Mouse (Mus musculus) cerebellum, adult (tissue): ENCODE results near the gene Cdk14.

ENCODE experiments used
- ATAC-seq: cut with Nextera tagmentation; 2 replicates; pipeline ENCODE4 v1.9.2; 2017; ENCODE audit warnings: mild to moderate bottlenecking, moderate library complexity, mixed read lengths; ENCODE audit not compliant: insufficient number of reproducible peaks, low FRiP score, low TSS enrichment

Cdk14 gene

DNA sequence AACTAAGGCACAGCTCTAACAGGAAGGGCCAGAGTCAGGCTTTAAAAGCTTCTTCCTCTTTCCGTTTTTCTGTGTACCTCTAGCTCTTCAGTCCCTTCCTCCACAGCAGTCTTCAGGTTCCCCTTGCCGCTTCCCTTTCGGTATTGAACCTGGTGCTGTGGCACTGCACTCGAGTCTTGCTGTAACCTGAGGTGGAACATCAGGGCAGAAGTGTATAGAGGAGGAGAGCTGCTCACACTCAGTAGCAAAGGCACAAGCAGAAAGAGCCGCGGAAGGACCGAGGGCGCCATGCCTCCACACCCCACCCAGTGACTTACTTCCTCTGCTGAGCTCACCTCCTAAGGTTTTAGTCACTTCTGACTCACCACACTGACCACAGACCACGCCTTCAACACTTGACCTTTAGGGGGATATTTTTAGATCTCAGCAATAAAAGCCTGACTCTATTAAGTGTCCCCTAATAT is at the start of gene Cdk14:
Cdk14 (minus strand) TSS at position 321 of the 464 bp plus-strand sequence.
- ATAC-seq, result no peak

DNA sequence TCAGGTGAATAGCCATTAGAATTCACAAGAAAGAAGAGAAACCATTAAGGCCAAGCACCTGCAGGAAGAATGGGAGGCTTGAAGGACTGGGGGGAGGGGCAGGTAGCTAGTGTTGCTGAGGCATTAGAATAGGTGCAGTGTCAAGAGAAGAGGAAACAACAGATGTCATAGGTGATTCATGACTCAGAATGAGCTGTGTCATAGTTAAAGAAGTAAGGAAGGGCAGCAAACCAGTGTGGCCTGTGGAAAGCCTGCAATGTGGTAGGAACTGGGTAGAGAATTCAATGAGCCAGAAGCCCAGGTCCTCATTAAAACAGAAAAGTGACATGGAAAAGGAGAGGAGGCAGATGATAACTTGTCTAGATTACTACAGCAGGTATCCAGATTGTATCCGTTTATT is 45.1 kb upstream of the Cdk14 start:
- ATAC-seq, result no peak

- no peak for ATAC-seq
Observed at GRCm38 (mm10) chr5:5431746-5432438, 11.8 kb upstream of the Cdk14 start.

DNA sequence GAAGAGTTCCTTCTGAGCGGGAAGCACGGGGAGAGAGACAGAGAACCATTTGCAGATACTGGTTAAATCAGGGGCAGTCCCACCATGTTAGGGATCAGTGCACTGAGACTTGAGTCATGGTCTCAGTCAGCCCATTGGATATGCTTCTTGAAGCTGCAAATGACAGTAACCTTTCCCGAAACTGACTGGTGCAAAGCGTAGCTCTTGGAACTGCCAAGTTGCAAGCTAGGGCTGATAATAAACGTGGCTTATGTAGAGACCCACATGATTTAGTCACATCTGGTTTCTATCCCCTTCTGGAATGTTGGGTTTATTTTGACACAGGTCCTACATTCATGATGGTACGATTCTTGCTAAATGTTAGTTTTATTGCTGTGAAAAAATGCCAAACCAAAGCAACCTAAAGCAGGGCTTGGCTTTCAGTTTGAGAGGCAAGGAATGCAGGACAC is 3.6 kb upstream of the Cdk14 start:
- no peak for ATAC-seq

- ATAC-seq, result no peak
Observed at GRCm38 (mm10) chr5:5423081-5423480, 3.0 kb upstream of the Cdk14 start.

GRCm38 (mm10) chr5:5421439-5421838 is 1.3 kb upstream of the Cdk14 start:
- no peak for ATAC-seq

DNA sequence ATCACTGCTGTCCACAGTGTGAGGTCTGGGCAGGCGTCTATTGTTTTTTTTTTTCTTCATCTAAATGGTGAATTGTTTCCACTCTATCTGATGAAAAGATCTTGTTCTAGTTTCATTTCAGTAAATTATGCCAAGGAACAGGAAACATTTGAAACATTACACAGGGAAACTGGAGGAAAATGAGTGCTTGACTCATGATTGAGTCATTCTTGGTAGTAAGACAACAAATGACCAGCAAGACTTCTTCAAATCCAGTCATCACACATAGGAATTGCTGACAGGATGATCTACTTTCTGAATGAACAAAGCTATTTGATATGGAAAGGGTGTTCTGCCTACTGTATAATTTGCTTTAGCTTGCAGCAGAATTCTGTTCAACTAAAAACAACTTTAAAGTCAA is 859 bp downstream of the Cdk14 start:
- ATAC-seq, result no peak

GRCm38 (mm10) chr5:5414835-5415234 is 5.3 kb downstream of the Cdk14 start:
- ATAC-seq, result no peak

GRCm38 (mm10) chr5:5411886-5412285 is 8.2 kb downstream of the Cdk14 start:
- ATAC-seq, result no peak

GRCm38 (mm10) chr5:5401986-5402385 is 18.1 kb downstream of the Cdk14 start:
- ATAC-seq, result no peak

DNA sequence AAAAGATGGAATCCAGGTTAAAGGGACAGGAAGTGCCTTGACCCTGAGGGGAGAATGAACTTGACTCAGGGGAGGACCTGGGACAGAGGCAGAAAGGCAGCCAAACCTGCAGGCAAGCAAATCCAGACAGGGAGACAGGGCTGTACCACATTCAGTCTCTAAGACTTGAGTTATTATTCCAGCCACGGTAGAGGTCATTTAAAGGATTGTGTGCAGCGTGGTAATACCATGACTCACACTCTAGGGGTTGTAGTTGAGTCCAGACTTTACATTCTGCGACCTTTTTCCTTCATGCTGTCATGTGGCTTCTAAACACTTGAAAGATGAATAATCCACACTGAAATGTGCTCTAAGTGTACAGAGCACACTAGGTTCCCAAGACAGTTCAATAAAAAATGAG is 27.3 kb downstream of the Cdk14 start:
- ATAC-seq, result no peak

DNA sequence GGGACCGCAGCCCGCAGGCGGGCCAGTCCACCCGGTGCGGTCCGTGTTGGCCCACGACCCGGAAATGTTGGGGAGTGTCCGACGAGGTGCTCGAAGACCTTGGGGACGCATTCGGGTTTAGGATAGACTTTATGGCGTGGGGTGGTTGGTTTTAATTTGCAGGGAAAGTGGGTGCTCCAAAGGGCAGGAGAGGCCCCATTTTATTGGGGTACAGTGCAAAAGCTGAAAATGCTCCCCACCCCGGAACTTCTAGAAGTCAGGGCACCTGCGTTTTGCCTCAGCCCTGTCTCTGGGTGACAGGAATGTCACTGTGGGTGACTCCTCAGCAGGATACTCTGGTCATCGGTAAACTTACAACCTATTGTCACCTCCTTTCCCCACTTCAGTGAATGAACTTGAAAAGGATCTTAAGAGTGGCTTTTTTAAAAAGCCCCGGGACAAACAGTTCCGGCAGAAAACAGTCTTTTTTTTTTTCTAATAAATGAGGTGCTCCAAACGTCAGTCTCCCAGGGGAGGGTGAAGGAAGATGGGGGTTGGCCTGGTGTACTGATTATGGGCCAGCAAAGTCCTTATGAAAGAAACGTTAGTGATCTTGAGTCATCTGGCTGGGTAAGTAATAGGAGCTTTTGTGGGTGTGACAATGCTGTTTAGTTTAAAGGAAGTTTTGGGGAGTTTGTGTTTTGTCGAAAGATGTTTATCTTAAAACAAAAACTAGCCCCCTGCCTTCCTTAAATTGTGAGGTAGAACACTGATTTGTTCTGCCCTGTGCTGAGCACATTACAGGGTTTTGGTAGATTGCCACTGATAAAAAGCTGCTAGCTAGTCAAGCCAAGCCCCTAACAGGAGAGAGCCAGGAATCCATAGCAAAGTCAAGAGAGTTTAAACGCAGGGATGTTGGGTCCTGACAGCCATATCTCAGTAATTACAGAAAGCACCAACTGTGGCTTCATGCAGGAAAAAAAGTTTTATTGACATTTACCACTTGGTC is 39.1 kb downstream of the Cdk14 start:
- no peak for ATAC-seq

- peak; percentile 86 for ATAC-seq
Observed at GRCm38 (mm10) chr5:5379870-5380730, 40.0 kb downstream of the Cdk14 start.

- ATAC-seq, result no peak
Observed at GRCm38 (mm10) chr5:5379501-5379869, 40.6 kb downstream of the Cdk14 start.

- no peak for ATAC-seq
Observed at GRCm38 (mm10) chr5:5374393-5374792, 45.7 kb downstream of the Cdk14 start.

GRCm38 (mm10) chr5:5373541-5373940 is 46.6 kb downstream of the Cdk14 start:
- no peak for ATAC-seq

DNA sequence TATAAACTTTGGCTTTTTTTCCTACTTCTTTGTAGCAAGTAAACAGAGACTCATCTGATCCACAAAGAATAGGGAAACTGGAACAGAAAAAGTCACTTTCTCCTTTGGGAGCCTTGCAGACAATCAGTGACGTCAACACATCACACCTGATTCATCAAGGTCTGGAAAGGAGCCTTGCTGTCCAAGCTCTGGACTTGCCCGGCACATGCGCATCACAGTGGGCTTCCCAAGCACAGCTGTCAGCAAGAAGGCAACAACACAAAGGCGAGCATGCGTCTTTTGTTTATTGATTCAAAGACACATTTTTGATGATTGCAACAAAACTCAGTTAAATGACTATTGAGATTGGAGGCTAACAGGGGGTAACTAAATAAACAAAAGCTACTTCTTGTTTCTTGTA is 47.2 kb downstream of the Cdk14 start:
- no peak for ATAC-seq

DNA sequence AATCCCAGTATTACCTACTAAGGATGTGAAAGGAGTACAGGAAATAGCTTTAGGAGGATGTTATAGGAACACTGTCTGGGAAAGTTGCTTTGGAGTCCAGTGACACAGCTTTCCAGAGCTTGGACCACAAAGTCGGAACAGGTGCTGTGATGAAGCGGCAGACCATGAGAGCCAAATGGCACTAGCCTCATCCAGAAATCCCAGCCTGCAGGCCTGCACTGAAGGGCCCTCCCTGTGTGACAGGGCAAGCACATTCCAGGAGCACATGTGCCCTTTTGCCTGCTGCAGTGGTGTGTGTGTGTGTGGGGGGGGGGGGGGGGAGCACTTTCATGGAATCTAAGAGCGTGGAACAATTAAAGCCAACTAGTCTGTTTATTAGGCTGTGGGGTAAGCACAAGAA is 47.8 kb downstream of the Cdk14 start:
- peak; percentile 53; the same call in 1 of the 2 replicates for ATAC-seq

DNA sequence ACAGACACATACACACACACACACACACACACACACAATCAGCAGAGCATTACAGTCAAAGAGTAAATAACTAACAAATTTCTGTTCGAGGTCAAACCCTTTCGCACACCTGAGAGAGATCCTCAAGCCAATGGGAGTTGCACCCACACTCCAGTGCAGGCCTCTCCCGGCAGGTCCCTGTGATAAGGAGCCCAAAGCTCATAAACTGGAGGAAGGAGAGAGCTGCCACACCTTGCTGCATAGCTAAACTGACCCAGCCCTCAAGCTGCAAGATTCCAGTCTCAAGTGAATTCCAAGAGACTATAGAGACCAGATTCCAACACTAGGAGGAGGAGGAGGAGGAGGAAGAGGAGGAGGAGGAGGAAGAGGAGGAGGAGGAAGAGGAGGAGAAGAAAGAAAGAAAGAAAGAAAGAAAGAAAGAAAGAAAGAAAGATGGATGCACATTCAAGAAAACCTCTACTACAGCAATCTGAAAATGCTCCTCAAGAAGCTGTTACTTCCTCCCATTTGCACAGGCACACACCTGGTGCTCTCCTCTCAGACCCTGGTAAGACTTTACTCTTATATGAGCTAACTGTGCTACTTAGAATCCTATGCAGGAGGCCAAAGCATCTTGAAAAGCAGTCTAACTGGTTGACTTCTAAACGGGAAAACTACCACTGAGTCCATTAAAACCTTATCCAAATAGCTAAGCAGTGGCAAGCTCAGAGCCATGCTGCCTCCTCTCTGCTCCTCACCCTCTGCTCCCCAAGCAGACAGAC is 49.6 kb downstream of the Cdk14 start:
- no peak for ATAC-seq
